Mouse (Mus musculus): ENCODE measurements around the gene Tmem263. TPM values are rescaled to one million over a fixed set of nuclear protein-coding genes. Genes with fewer than 3 reads are reported as not detected.

Gene Tmem263
- total and polyA plus RNA-seq, 3 experiments = 12.2 to 20.9 (median 20.0) TPM

Other genes with a start within 250 kb of the Tmem263 start
- gene Ric8b, start 185.0 kb upstream of the Tmem263 start, total RNA-seq (2021) = 10 to 100 TPM; 35.8 to 36.2 TPM
- 6.7 TPM in 2 replicates for gene Ric8b, start 185.0 kb upstream of the Tmem263 start, polyA plus RNA-seq (2012; rRNA removed)
- gene Fhl4, start 132 bp upstream of the Tmem263 start, total RNA-seq (2021) = under 1 TPM; 0.31 to 0.37 TPM
- 0.03 and 0.09 TPM in 2 replicates for gene Fhl4, start 132 bp upstream of the Tmem263 start, polyA plus RNA-seq (2012; rRNA removed)
- gene Mterf2, start 25.4 kb downstream of the Tmem263 start, total RNA-seq (2021) = 10 to 100 TPM in 1 of 2 experiments, 1 to 10 TPM in 1; 4.7 to 11.6 TPM
- 0.25 and 0.58 TPM in 2 replicates for gene Mterf2, start 25.4 kb downstream of the Tmem263 start, polyA plus RNA-seq (2012; rRNA removed)
- 1 to 10 TPM; 7.7 to 9.1 TPM for gene Cry1, start 82.4 kb downstream of the Tmem263 start, total RNA-seq (2021)
- gene Cry1, start 82.4 kb downstream of the Tmem263 start, polyA plus RNA-seq (2012; rRNA removed) = 3.9 and 5.8 TPM in 2 replicates